Mouse (Mus musculus) CH12.LX (cell line): ENCODE measurements around the gene Fam20a. TPM values are rescaled to one million over a fixed set of nuclear protein-coding genes. Genes with fewer than 3 reads are reported as not detected.

Source experiments
- DNase-seq: peaks from one replicate; pipeline ENCODE4 v3.0.0-alpha.2; 2013; ENCODE audit errors: extremely low read depth
- H3K27ac ChIP-seq: 2 replicates; pipeline ENCODE4 v1.5.1; 2012; ENCODE audit warnings: low read depth, mild to moderate bottlenecking, control low read depth, moderate library complexity; ENCODE audit not compliant: insufficient read depth
- H3K27me3 ChIP-seq: replicated peaks from 2 replicates; pipeline ENCODE3; 2012; ENCODE audit warnings: inconsistent platforms
- H3K36me3 ChIP-seq, 2 experiments: replicated peaks in 1 of 2; 2 replicates each; pipeline versions ENCODE3 to v1.6.1; 2012; ENCODE audit warnings: inconsistent platforms in 1 of 2, low read length in 1 of 2, mild to moderate bottlenecking in 1 of 2, mixed read lengths in 1 of 2, moderate library complexity in 1 of 2; ENCODE audit not compliant: control insufficient read depth in 1 of 2, insufficient read depth in 1 of 2
- H3K4me1 ChIP-seq, 2 experiments: 2 replicates each; pipeline ENCODE4 v1.6.1; 2012; ENCODE audit warnings: inconsistent platforms in 1 of 2, moderate library complexity in 1 of 2; ENCODE audit not compliant: insufficient read depth in 2 of 2, control insufficient read depth in 1 of 2
- H3K4me2 ChIP-seq: 2 replicates; pipeline ENCODE4 v1.6.1; 2012; ENCODE audit warnings: low read depth, mild to moderate bottlenecking, control low read depth; ENCODE audit not compliant: poor library complexity, insufficient read depth, severe bottlenecking
- H3K4me3 ChIP-seq, 3 experiments: fragments of 150-350 bp in 1 of 3; sonication (generic) in 1 of 3; replicated peaks in 1 of 3; 2 replicates each; pipeline versions ENCODE3 to v1.5.1; 2011 to 2012; ENCODE audit warnings: low read depth in 2 of 3, low read length in 2 of 3, mild to moderate bottlenecking in 2 of 3, moderate library complexity in 2 of 3, control low read depth in 1 of 3, improper control_type of control experiment in 1 of 3, inconsistent platforms in 1 of 3, mixed read lengths in 1 of 3; ENCODE audit not compliant: poor library complexity in 1 of 3
- H3K79me2 ChIP-seq: replicated peaks from 2 replicates; pipeline ENCODE4 v1.6.1; 2012; ENCODE audit warnings: mild to moderate bottlenecking, moderate library complexity; ENCODE audit not compliant: control insufficient read depth, poor library complexity, insufficient read depth, severe bottlenecking; ENCODE audit errors: extremely low read depth
- H3K9ac ChIP-seq: 2 replicates; pipeline ENCODE4 v1.6.1; 2012; ENCODE audit warnings: low read depth, mild to moderate bottlenecking, control low read depth, moderate library complexity; ENCODE audit not compliant: insufficient read depth
- H3K9me3 ChIP-seq: replicated peaks from 2 replicates; pipeline ENCODE3; 2012; ENCODE audit warnings: low read length, inconsistent platforms, mixed read lengths
- E2F4 ChIP-seq: IDR thresholded peaks from 2 replicates; pipeline ENCODE4 v1.6.1; 2011; ENCODE audit warnings: low read depth, low read length, improper control_type of control experiment; ENCODE audit not compliant: insufficient replicate concordance
- ELF1 ChIP-seq: IDR thresholded peaks from 2 replicates; pipeline ENCODE4 v1.6.1; 2014; ENCODE audit warnings: low read depth, mild to moderate bottlenecking, inconsistent platforms, low read length, improper control_type of control experiment
- IRF4 ChIP-seq: IDR thresholded peaks from 2 replicates; pipeline ENCODE4 v1.6.1; 2014; ENCODE audit warnings: low read depth, mild to moderate bottlenecking, inconsistent platforms, low read length, improper control_type of control experiment
- KAT2A ChIP-seq: IDR thresholded peaks from 2 replicates; pipeline ENCODE4 v1.6.1; 2012; ENCODE audit warnings: low read length, improper control_type of control experiment, inconsistent platforms; ENCODE audit not compliant: insufficient replicate concordance
- MAFK ChIP-seq: IDR thresholded peaks from 2 replicates; pipeline ENCODE4 v1.6.1; 2011; ENCODE audit warnings: low read length, improper control_type of control experiment; ENCODE audit not compliant: insufficient replicate concordance
- MAX ChIP-seq: IDR thresholded peaks from 2 replicates; pipeline ENCODE4 v1.6.1; 2011; ENCODE audit warnings: low read length, improper control_type of control experiment
- MXI1 ChIP-seq: IDR thresholded peaks from 2 replicates; pipeline ENCODE4 v1.6.1; 2011; ENCODE audit warnings: mild to moderate bottlenecking, low read depth, low read length, improper control_type of control experiment
- MYC ChIP-seq: IDR thresholded peaks from 2 replicates; pipeline ENCODE4 v1.6.1; 2011; ENCODE audit warnings: low read depth, mild to moderate bottlenecking, improper control_type of control experiment, low read length
- NRF1 ChIP-seq: IDR thresholded peaks from 2 replicates; pipeline ENCODE4 v1.6.1; 2014; ENCODE audit warnings: low read depth, mild to moderate bottlenecking, inconsistent platforms, low read length, improper control_type of control experiment, moderate library complexity
- POLR2AphosphoS2 ChIP-seq: IDR thresholded peaks from 2 replicates; pipeline ENCODE4 v1.6.1; 2011; ENCODE audit warnings: low read depth, low read length, improper control_type of control experiment
- TCF12 ChIP-seq: IDR thresholded peaks from 2 replicates; pipeline ENCODE4 v1.6.1; 2014; ENCODE audit warnings: low read depth, mild to moderate bottlenecking, inconsistent platforms, low read length, improper control_type of control experiment
- UBTF ChIP-seq: IDR thresholded peaks from 2 replicates; pipeline ENCODE4 v1.6.1; 2012; ENCODE audit warnings: low read depth, mild to moderate bottlenecking, inconsistent platforms, low read length, improper control_type of control experiment, moderate library complexity
- ZC3H11A ChIP-seq: IDR thresholded peaks from 2 replicates; pipeline ENCODE4 v1.6.1; 2012; ENCODE audit warnings: low read depth, mild to moderate bottlenecking, inconsistent platforms, low read length, improper control_type of control experiment
- ZKSCAN1 ChIP-seq: IDR thresholded peaks from 2 replicates; pipeline ENCODE4 v1.6.1; 2012; ENCODE audit warnings: low read depth, inconsistent platforms, low read length, improper control_type of control experiment, borderline replicate concordance
- ZNF384 ChIP-seq: IDR thresholded peaks from 2 replicates; pipeline ENCODE4 v1.6.1; 2012; ENCODE audit warnings: low read depth, low read length, improper control_type of control experiment, inconsistent platforms
- dilution Hi-C: fragments of 300-500 bp; cut with MboI; formaldehyde crosslinking; loops from 2 replicates; pipeline ENCODE4 v1.14.3; 2020; ENCODE audit warnings: low sequenced_read_pairs; ENCODE audit not compliant: extremely low pct_unique_long_range_greater_than_20kb, extremely low pct_ligation_motif_present
- in situ Hi-C: fragments of 300-500 bp; cut with MboI; formaldehyde crosslinking; loops from 3 replicates; pipeline ENCODE4 v1.14.3; 2019; ENCODE audit warnings: low sequenced_read_pairs, low pct_ligation_motif_present, low pct_unique_long_range_greater_than_20kb, mixed read lengths
- polyA plus RNA-seq: library from polyadenylated mRNA; unstranded; fragments of >175 nt; gene quantifications from 2 replicates; pipeline ENCODE4 v1.2.1, GENCODE M21; 2012; ENCODE audit warnings: low read depth; ENCODE audit not compliant: insufficient read length
- total RNA-seq, 2 experiments: library from RNA; depleted of rRNA; stranded (reverse); fragments of 300-350 nt in 1 of 2; fragments of >200 nt in 1 of 2; gene quantifications; 2 replicates each; pipeline ENCODE4 v1.2.3; 2012 to 2014

Gene Fam20a
- total and polyA plus RNA-seq, 3 experiments, result 0.08 TPM; not detected in 2

- TF ChIP-seq E2F4 (no peak), IRF4 (peak; percentile 50; the same call in 1 of the 2 replicates), ZKSCAN1 (no peak)
These were observed 71.9 kb downstream of the Fam20a start (continued) for GRCm38 (mm10) chr11:109649975-109650701.

GRCm38 (mm10) chr11:109649206-109649605 lies 72.9 kb downstream of the Fam20a start, which contains the start of gene Prkar1a:
TSS of gene Prkar1a (plus strand) at chr11:109649405.
- H3K79me2 ChIP-seq, result peaks cover 32% of the 10 kb centered on the region
- TF ChIP-seq KAT2A, result 0 out of 2 replicates have a peak, but pooled peaks have one; percentile 2
- no peak for TF ChIP-seq MXI1
- TF ChIP-seq NRF1, result peak; percentile 46; the same call in 1 of the 2 replicates
- no peak for TF ChIP-seq MYC
- TF ChIP-seq, all 38 proteins: peak for 2
- H3K27me3 ChIP-seq, result peaks cover 8% of the 10 kb centered on the region
- H3K36me3 ChIP-seq, result peaks cover 7 to 13% of the 10 kb centered on the region in 2 experiments
- peak within 1 kb of the TSS; percentile 78 to 92 (median 82) for H3K4me3 ChIP-seq
- H3K9ac ChIP-seq, result peak within 1 kb of the TSS; percentile 58
- no peaks in the 10 kb centered on the region for H3K9me3 ChIP-seq
- no peak for DNase-seq
- peak within 1 kb of the TSS; percentile 65 for H3K4me2 ChIP-seq
- H3K27ac ChIP-seq, result no peak within 1 kb of the TSS; the same call in 1 of the 2 replicates
- peaks cover 14 to 38% of the 10 kb centered on the region in 2 experiments for H3K4me1 ChIP-seq
- dilution Hi-C loops, result no loop called here
- in situ Hi-C loops, result no loop called here

GRCm38 (mm10) chr11:109648510-109648909 lies 73.6 kb downstream of the Fam20a start:
- H3K4me2 ChIP-seq, result peak overlapping the region; percentile 65; the same call in 1 of the 2 replicates
- H3K79me2 ChIP-seq, result peaks cover 25% of the 10 kb centered on the region
- no peak overlapping the region for H3K4me3 ChIP-seq
- H3K27me3 ChIP-seq, result peaks cover 8% of the 10 kb centered on the region
- H3K36me3 ChIP-seq, result peaks cover 3 to 6% of the 10 kb centered on the region in 2 experiments
- DNase-seq, result no peak
- H3K4me1 ChIP-seq, result peaks cover 12 to 33% of the 10 kb centered on the region in 2 experiments
- in situ Hi-C loops, result no loop called here
- TF ChIP-seq ZNF384, result no peak
- TF ChIP-seq MAFK, result no peak
- no peak for TF ChIP-seq MXI1
- TF ChIP-seq MAX, result no peak
- no peak for TF ChIP-seq UBTF
- no peak for TF ChIP-seq TCF12
- TF ChIP-seq ZC3H11A, result no peak
- TF ChIP-seq ELF1, result no peak
- no peak for TF ChIP-seq POLR2AphosphoS2
- TF ChIP-seq, all 38 proteins: peak for 0
- Histone ChIP-seq H3K9me3 (no peaks in the 10 kb centered on the region), H3K9ac (no peak overlapping the region), H3K27ac (no peak overlapping the region)
- dilution Hi-C loops, result no loop called here
